Mouse (Mus musculus) MN1 (cell line): ENCODE measurements at regions not wholly inside any gene's neighbourhood (a gene's known extent, or its start where the extent isn't known, plus 50 kb on each side); places are given as distances from the start of the nearest gene placed in this dataset.

Experiments used
- DNase-seq: peaks from one replicate; pipeline ENCODE4 v3.0.0-alpha.2; 2016; ENCODE audit warnings: low spot score

DNA sequence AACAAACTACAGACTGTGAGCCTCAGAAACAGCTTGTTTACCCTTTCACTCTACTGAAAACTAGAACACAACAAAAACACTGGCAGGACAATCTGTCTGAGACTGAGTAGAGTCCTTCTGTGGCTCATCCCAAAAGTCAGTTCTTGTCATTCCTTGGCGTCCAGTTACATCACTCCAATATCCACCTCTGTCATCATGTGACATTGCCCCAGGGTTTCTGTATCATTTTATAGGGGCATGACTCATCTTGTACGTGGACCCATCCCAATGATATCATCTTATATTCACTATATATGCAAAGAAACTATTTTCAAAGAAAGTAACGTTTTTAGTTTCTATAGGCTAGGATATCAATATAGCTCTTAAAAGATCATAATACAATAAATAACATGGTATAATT is 152.3 kb downstream of the Dkk2 start:
- DNase-seq, result no peak

DNA sequence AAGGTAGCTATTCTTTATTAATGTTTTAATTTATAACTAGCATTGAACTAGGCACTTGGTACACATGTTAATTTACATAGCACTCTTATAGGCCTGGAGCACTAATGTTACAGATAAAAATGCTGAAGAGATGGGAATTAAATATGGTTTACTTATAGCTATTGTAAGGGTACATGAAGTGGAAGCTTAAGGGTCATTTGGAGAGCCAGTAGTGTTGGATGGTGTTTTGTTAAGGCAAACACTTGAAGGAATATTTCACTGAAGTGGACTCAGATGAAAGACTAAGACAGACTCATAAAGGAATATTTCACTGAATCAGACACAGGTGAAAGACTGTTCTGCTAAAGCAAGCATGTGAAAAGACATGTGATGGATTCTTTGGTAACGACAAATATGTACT is 172.7 kb downstream of the Dkk2 start:
- DNase-seq, result no peak

DNA sequence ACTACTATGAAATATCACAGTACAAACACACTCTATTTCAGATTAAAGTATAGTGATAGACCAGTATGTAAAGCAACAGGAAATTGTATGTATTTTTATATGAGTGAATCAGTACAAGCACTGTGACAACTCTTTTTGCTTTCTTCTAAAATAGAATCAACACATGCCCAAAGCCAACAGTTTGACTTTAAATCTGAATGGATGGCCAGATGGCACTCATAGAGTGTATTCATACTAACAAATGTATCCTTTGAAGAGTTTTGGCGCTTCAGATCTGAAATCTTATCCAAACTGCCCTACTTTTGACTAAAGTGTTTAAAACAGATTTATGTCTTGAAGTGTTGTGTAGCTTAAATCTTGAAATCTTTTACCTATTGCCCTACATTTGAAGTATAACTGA is 184.5 kb downstream of the Dkk2 start:
- DNase-seq, result no peak

DNA sequence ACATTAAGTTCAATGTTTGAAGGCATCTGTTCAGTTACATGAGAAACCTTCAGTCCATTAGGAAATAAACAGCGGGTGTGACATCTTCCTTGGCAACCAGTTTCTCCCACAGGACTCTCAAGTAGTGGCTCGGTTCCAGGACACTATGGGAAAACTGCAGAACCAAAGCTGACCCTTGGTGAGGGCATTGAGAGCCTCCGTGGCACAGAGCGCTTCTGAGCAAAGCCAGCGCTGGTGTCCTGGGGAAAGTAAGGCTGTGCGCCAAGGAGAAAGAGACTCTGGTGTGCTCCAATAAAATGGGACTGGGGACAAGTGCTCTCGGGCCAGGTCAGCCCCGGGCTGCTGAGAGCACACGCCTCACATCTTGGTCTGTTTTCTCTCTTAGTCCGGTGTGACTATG is 189.7 kb downstream of the Dkk2 start:
- no peak for DNase-seq

DNA sequence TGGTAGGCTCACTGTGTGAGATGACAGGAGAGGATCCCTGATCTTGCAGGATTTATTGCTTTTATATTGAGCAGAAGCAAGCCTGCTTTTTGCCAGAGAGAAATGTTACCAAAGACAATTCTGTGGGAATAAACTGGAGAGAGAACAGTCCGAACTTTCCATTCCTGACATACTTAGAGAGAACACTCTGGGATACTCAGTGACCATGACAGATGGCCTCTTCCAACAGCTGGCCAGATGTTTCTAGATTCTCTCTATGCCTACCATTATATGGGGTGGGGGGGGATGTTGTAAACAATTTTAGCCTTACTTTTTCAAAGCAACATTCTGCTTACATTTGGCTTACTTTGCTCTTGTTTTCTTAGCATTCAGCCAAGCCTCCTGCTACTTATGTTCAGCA is 192.7 kb downstream of the Dkk2 start:
- no peak for DNase-seq

DNA sequence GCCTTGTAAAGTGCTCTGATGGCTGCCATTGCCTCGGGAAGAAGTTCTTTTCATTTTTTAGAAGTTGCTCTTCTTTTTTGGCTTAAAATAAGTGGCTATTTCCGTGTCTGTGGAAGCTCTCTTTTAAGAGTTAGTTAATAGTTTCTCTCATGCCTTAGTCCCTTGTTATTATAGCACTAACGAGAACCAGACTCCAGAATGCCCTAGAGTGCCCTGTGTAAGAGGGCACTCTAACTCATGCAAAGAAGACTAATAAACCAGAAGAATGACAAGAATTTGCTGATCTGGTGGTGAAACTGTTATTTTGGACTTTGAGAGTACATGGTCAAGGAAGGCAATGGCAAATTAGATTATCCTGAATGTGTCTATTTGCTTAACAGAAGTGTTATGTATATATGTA is 202.6 kb downstream of the Dkk2 start:
- no peak for DNase-seq

DNA sequence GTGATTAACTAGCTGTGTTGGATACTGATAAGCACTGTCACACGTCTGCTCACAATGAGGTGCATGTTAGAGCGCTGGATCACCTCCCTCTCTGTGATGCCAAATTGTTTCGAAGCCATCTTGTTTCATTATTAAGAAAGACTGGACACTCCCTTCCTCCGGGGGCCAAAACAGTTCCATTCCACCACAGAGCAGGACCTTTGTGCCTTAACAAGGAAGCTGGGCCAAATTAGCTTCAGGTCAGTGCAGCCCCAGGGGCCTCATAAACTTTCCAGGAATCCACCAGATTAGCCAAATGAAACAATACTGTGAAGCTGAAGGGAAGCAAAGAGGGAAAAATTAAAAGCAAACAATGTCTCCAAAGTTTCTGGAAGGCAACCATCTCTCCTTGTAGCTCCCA is 241.9 kb downstream of the Dkk2 start:
- no peak for DNase-seq

DNA sequence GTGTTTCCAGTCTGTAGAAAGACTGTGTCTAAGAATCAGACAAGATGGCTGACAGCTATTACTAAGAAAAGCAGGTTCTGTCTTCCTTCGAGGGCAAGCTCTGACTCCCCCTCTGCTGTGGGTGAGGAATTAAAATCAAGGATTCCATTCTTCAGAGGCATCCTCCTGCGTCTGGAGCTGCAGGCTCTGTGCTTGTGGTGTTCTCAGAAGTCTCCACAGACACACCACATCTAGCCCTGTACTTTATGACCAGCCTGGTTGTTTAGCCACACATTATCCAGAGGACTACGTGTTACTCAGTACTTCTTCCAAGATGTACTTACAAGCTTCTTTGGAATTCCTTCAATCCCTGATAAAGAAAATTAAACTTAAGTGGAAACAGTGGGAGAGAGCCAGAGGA is 258.5 kb downstream of the Dkk2 start:
- DNase-seq, result no peak

DNA sequence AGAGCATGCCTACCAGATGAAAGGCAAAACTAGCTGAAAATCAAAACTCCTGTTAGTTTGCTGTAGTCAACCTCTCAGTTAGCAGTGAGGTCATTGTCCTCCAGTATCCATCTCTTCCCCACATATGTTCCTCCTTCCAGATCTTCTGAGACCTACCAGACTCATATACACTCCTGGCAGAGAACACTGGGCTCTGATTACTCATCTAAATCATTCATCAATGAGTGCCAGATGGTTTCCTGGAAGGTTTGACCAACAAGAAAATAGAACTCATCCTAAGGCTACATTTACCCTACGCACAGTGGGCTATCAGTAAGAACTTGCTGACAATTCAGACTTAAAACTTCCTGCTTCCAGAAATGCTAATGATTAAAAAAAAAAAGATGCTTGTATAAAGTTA is 260.8 kb downstream of the Dkk2 start:
- no peak for DNase-seq

DNA sequence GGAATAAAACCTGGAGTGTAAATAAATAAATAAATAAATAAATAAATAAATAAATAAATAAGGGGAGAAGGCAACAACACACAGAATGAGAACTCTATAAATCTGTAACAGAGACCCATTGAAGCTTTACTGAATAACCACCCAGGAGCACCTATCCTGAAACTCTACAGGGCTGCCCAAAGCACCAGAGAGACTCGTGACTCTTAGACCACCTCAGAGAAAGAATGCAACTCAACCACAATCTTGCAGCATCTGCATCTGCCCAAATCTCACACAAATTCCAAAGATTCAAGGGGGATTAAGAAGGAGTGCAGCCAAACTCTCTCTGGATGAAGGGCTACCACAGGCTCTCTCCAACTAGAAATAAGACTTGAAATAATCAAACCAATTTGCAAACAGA is 264.5 kb downstream of the Dkk2 start:
- DNase-seq, result no peak

DNA sequence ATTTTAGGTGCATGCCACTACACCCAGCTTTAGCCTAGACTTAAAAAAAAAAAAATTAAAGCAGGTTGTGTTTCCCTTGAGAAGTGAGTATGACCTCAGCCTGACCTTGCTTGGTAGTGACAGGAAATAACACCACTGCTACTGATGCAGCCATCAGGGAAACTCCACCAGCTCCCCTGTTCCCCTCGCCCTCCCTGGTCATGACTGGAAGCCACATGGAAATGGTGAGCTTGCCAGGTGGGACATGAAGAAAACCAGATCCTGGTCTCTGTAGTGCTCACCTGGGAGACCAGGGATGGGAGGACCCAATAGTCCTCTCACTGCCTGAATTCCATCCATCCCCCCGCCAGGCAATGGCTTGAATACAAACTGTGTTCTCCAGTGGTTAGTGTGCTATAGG is 268.1 kb downstream of the Dkk2 start:
- no peak for DNase-seq

DNA sequence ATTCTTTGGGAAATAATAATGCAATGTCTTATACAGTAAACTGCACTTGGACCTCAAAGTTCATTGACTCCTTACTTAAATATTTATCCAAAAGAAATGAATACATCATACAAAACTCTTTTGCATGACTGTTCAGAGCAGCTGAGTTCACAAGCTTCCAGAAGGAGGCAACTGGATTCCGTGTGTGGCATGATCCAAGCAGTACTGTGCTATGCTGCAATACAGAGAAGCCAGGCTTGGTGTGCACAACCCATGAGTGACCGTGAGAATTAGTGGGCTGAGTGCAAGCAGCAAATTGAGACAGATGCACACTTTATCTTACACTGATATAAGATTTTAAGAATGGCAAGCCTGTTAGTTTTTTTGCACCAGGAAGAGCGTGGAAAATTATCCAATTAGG is 270.0 kb upstream of the Gimd1 start:
- no peak for DNase-seq

DNA sequence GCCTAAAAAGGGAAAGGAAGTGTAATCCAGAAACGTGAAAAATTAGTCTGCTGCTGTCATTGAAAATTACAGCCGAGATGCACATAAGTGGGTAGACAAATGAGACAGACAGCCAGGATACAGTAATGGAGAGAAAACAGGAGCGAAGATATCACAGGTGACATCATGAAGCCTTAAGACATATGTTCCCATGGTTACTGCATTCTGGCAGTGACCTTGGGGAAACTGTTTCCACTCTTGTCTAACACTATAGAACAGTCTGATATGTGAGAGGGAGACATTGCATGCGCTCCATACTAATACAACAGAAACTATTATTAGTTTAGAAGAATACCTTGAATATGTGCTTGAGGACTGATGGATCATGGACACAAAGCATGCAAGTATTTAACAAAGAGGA is 254.0 kb upstream of the Gimd1 start:
- DNase-seq, result no peak

DNA sequence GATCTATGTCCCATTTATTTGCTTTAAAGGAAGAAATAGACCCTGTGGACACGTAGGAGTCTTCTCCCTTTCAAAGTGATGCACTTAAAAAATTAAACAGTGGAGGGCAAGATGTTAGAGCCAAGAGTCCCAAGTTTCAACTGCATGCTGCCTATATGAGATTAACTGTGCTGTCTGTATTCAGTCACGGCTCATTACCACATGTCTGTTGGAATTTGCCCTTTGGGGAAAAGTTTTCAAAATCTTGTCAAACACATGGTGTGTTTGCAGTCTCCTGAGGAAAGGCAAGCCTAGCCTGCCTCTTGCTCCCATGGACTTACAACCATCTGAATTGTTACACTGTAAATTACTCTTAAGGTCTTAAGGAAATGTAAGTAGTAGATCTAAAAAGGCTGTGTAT is 211.9 kb upstream of the Gimd1 start:
- DNase-seq, result no peak

DNA sequence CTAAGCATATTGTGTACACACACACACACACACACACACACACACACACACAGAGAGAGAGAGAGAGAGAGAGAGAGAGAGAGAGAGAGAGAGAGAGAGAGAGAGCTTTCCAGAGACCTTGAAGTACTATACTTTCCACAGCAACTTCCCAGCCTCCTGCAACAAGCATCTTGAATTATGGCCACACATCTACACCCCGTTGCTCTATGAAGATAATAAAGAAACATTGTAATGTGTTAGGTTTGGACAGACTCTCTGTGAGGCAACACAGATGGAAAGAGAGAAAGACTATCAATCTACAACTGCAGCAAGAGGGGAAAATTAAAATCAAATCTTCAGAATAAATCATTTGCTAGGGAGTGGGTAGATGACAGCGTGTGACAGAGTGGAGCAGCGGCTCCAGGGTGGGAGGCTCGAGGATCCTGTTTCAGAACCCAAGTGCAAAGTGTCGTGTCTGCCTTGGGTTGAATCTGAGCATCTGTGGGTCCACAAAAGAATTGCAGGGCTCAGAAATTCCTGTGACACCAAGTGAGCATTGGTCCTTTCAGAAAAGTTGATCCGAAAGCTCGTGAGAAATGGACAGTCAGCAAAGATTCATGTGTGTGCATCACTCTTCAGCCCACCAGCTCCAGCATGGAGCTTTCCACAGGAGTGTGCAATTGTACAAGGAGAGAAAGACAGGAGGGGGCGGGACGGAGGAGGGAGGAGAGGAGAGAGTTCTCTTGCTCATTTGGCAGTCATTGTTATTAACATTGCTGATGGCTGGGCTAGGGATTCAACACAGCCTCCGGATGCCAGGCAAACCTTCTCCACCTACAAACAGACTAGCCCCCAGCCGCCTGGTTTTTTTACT is 203.6 kb upstream of the Gimd1 start:
- no peak for DNase-seq

DNA sequence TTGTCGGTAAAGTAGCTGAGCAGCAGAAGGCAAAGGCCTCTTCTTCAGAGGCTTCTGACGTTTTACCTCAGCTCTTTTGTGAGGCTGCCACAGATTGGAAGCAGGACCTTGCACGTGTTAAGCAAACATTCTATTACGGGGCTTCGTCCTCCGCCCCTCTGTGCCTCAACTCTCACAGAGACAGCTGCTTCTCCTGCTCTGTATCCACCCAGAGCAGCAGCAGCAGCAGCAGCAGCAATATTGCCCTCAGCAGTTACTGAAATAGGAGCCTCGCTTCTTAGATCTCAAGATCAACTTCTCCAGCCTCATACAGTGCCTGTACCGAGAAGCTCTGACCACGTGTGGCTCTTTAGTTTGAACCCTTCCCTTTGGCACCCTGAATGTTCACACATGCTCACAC is 202.4 kb upstream of the Gimd1 start:
- no peak for DNase-seq

DNA sequence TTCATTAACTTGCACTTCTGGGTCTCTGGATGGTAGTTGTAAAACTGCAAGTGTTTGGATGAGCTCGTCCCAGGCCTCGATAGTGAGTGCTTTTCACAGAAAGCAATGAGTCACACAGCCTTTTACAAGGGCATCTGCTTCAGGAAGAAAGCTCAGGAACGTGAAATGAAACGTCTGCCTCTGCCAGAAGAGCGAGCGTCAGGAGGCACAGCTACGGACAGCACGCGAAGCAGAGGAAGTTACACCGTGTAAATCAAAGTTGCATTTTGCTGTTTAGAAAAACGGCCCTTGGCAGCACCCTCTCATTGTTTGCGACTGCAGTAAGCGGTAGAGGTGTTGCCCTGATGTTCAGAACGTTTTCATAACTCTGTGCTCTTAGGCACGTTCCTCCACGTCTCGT is 201.5 kb upstream of the Gimd1 start:
- DNase-seq, result peak; percentile 7

DNA sequence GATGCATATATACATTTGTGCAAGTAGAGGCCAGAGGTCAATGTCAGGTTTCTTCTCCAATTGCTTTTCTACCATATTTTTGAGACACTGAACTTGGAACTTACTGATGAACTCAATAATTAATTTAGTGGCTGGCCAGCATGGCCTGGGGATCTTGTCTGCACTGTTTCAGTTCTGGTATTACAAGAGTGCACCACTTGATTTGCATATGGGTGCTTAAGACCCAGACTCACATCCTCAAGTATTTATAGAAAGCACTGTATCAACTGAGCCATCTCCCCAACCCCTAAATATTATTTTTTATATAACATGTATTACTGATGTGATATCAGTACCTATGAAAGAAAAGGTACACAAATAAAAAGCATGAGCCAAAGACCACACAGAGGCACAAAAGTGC is 197.8 kb upstream of the Gimd1 start:
- DNase-seq, result no peak

DNA sequence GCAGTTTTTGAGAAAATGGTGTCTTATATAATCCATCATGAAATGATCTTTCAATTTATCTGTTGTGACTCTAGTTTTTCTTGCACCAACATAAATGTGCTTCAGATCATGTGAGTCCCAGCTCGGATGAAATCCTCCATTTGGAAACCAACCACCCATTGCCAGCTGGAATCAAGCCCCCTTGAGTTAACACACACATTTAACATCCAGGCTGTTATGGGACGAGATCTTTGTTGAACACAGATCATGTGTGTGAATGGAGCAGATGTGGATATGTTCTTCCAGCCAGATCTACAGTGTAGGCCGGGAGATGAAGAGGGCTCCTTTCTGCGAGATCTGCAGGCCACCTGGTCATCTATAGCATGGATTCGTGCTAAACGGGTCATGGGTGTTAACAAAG is 188.4 kb upstream of the Gimd1 start:
- no peak for DNase-seq

DNA sequence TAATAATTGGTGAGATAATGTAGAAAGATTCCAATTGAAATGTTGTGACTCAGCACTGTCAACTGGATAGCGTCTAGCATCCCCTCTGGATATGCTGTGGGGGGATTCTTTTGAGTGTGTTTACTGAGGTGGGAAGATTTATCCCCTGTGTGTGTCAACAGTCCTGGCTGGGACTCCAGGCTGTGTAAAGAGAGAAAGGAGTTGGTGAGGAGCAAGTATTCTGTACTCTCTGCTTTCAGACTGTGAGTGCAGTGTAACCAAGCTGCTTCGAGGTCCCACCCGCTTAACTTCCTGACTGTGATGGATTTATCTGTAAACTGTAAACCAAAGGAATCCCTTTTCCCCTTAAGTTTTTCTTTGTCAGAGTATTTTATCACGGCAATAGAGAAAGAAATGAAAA is 175.7 kb upstream of the Gimd1 start:
- DNase-seq, result no peak

DNA sequence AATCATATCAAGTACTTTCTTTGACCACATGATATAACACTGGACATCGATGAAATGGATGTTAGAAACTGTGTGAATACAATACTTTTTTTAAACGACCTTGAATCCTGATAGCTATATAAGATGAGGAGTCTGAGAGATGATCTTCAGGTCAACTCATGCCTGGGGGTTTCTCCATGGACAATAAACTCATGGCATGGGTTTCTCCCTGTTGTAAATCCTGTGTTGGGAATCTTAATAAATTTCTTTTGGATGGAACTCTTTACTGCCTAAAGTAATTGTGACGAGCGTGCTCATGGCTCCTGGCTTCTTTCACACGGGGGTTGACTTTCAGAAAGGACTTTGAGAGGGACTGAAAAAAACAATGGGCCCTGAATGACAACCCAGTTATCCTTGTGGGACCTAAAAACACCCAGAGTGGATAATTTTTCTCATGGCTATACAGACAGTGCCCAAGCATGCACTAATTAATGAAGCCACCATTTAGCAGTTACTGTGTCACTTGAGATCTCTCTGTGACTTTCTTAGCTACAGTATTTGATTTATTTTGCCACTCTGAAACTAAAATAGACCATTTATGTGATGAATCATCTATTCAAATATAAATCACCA is 167.2 kb upstream of the Gimd1 start:
- no peak for DNase-seq

DNA sequence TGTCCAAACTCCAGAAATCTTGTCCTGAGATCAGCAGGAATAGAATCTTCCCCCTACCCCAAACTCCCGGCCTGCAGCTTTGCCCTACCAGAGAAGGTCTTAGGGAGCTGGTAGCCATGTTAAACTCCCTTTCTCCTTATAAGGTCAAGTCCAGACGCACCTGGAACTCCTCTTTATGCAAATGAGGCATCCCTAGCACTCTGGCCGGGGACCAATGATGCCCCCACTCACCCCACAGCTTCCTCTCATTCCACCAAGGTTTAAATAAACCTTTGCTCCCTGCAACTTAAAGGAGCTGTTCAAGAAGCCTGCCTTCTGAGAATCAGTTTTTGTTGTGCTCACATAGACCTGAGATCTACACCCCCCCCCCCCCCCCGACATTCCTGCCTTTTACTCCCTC is 158.6 kb upstream of the Gimd1 start:
- DNase-seq, result no peak

DNA sequence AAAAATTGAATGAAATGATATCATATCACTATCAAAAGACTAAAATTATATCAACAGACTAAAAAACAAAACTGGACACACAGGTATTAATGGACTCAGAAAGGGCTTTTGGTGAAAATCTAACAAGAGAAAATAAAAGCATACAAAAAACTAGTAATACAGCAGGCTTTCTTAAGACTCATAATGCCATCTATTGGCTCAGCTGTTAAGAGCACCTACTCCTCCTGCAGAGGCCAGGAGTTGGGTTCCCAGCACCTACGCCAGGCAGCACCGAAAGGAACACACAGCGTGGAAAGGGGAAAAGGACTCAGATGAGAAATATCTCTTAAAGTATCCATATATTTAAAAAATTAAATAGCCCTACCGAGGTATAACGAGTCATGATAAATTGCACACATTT is 151.9 kb upstream of the Gimd1 start:
- no peak for DNase-seq

DNA sequence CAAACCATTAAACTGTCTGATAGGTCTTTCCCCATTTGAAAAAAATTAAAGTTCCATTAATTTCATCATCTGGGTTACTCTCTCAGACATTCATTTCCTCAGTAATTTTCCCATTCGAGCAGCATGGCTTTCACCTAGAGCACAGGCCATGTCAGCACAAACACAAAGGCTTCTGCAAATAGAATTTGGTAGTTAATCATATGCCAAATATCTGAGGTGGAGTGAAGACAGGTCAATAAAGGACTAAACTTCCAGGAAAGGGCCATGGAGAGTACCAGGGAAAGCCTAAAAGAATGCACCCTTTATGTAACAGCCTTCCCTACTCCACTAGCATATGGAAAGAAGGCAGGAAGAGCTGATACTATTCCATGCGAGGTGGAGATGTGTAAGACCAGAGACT is 150.3 kb upstream of the Gimd1 start:
- no peak for DNase-seq
